ENCODE assay signal across 11 mouse cellular contexts in genomic region chr4:57560010-57560409, GRCm38 (mm10). TPM values are rescaled to one million over a fixed set of nuclear protein-coding genes. Genes with fewer than 3 reads are reported as not detected.
A peak's percentile ranks its signal among the peaks of the same experiment; 100 is the strongest.
DNase-seq lines count a peak whose midpoint lies in the region; ATAC-seq and TF ChIP-seq lines count a peak whose summit lies in the region.
"Had no signal": no experiment of that assay in that cellular context is flagged by ENCODE, and none has a peak within 500 bp of the region (broad histone marks: within the 10 kb centered on the region; RNA-seq: fewer than 3 reads in every experiment).

No protein-coding gene starts in this region.

- DNase-seq in kidney, adult 2 months: peak; percentile 13
- no peak for DNase-seq in kidney, postnatal 25 days
- DNase-seq in ZHBTc4 (ENCODE audit: low read depth, low spot score): peak; percentile 48
- DNase-seq in intestine, embryonic 14.5 days (ENCODE audit: low spot score): peak; percentile 58
- DNase-seq in mesoderm, embryonic 11.5 days (ENCODE audit: low read depth, low spot score): peak; percentile 39
- DNase-seq in urinary bladder, postnatal 10 days (ENCODE audit: low spot score): no peak
- no peak for DNase-seq in thymus, postnatal 14 days
- no peak for DNase-seq in gastrocnemius, postnatal 4 days (ENCODE audit: low spot score in 2 of 2)
- DNase-seq: thymus, postnatal 25 days had no signal

- no peak overlapping the region for H3K9ac ChIP-seq in intestine, embryonic 14.5 days (ENCODE audit: low read length)

- no peak overlapping the region for H3K27ac ChIP-seq in kidney, adult 2 months (ENCODE audit: insufficient read depth, low read depth, low read length)
- peak overlapping the region; percentile 66; the same call in 1 of the 2 replicates for H3K27ac ChIP-seq in intestine, embryonic 14.5 days (ENCODE audit: low read depth)

- no peaks in the 10 kb centered on the region for H3K36me3 ChIP-seq in kidney, adult 2 months (ENCODE audit: control insufficient read depth, insufficient read depth, low read length)
- H3K36me3 ChIP-seq in intestine, embryonic 14.5 days (ENCODE audit: control insufficient read depth, insufficient read depth, low read length): no peaks in the 10 kb centered on the region
- H3K36me3 ChIP-seq: G1E had no signal

- no peaks in the 10 kb centered on the region; the same call in 1 of the 2 replicates for H3K27me3 ChIP-seq in kidney, adult 2 months (replicated peaks; ENCODE audit: control insufficient read depth, insufficient read depth, low read length)
- no peaks in the 10 kb centered on the region for H3K27me3 ChIP-seq in intestine, embryonic 14.5 days (replicated peaks; ENCODE audit: control insufficient read depth, insufficient read depth, low read length)

- no peak for TF ChIP-seq POLR2A in kidney, adult 2 months (IDR thresholded peaks at IDR 0.05; ENCODE audit: low read depth, low read length)

- WGBS in kidney, adult 2 months: 37% methylated on average over 3 of the region's 3 CpGs
- 33% methylated on average over 3 of the region's 3 CpGs for WGBS in intestine, embryonic 14.5 days

- H3K9me3 ChIP-seq in intestine, embryonic 14.5 days (ENCODE audit: control insufficient read depth, low read length): no peaks in the 10 kb centered on the region

- H3K4me2 ChIP-seq in intestine, embryonic 14.5 days (ENCODE audit: low read length): no peak overlapping the region

- H3K4me1 ChIP-seq in kidney, adult 2 months (ENCODE audit: control insufficient read depth, insufficient read depth, low read length): no peaks in the 10 kb centered on the region
- H3K4me1 ChIP-seq in intestine, embryonic 14.5 days (replicated peaks; ENCODE audit: control insufficient read depth, insufficient read depth, low read length): 0 out of 2 replicates have a peak, but pooled peaks cover 5% of the 10 kb centered on the region

- H3K4me3 ChIP-seq in kidney, adult 2 months (ENCODE audit: insufficient read depth, low read depth, low read length): no peak overlapping the region
- H3K4me3 ChIP-seq in intestine, embryonic 14.5 days (ENCODE audit: low read depth, low read length): no peak overlapping the region

- TF ChIP-seq CTCF in kidney, adult 2 months (conservative IDR thresholded peaks at IDR 0.05; ENCODE audit: insufficient read depth, insufficient read length, low read depth, low read length): no peak

- no peak for ATAC-seq in intestine, embryonic 14.5 days (replicated peaks; ENCODE audit: low FRiP score, low TSS enrichment, low read depth)

RNA-seq across cellular contexts. Expression of gene Pakap, which starts 8.0 kb away (rescaled TPM):
- 0.41 and 0.78 TPM in 2 replicates for polyA plus RNA-seq in kidney, adult 2 months (2012; rRNA removed)
- polyA plus RNA-seq in intestine, embryonic 14.5 days (2014; fragmentation: Nextera tagmentation; extraction: Ambion mirVana): 28.4 and 32.6 TPM in 2 replicates
- 10 to 100 TPM; 19.1 to 19.2 TPM for total RNA-seq in gastrocnemius, postnatal 4 days (2021)
- total RNA-seq: common myeloid progenitor, adult 5-6 weeks; G1E had no signal
- polyA plus RNA-seq: G1E had no signal

Comparison
In these comparisons a context has a peak if more than half of its experiments do, and no peak if none do; other contexts are left out.
1. DNase-seq: peak in kidney, adult 2 months (single experiment), ZHBTc4 (single experiment), intestine, embryonic 14.5 days (single experiment) and mesoderm, embryonic 11.5 days (single experiment); none in kidney, postnatal 25 days (0 of 2), urinary bladder, postnatal 10 days (single experiment), thymus, postnatal 14 days (single experiment) and gastrocnemius, postnatal 4 days (0 of 2).
2. RNA of gene Pakap, which starts 8.0 kb away (polyA plus RNA-seq): 28.4 to 32.6 TPM in intestine, embryonic 14.5 days; 0.41 to 0.78 TPM in kidney, adult 2 months; every median in the first group is over 10 times any median in the second.